Mouse (Mus musculus): ENCODE measurements around the gene Ppp1r9b. TPM values are rescaled to one million over a fixed set of nuclear protein-coding genes. Genes with fewer than 3 reads are reported as not detected.

The Ppp1r9b gene
- polyA plus RNA-seq, 1 experiment, result 29.9 TPM

- H3K4me1 ChIP-seq (ENCODE audit: control insufficient read depth, insufficient read depth, low read length), result peaks cover 16% of the 10 kb centered on the region
- DNase-seq, result no peak
- H3K27ac ChIP-seq (ENCODE audit: insufficient read depth, low read depth, low read length), result peak overlapping the region; percentile 26
- no peaks in the 10 kb centered on the region for H3K36me3 ChIP-seq (ENCODE audit: control insufficient read depth, insufficient read depth, low read length)
- no peaks in the 10 kb centered on the region for H3K27me3 ChIP-seq (replicated peaks; ENCODE audit: control insufficient read depth, insufficient read depth, low read length)
- 79% methylated on average over 8 of the region's 8 CpGs for WGBS
- TF ChIP-seq POLR2A (IDR thresholded peaks at IDR 0.05; ENCODE audit: low read depth, low read length), result no peak
- no peak for TF ChIP-seq CTCF (conservative IDR thresholded peaks at IDR 0.05; ENCODE audit: insufficient read depth, insufficient read length, low read depth, low read length)
- H3K4me3 ChIP-seq (ENCODE audit: insufficient read depth, low read depth, low read length), result no peak overlapping the region
Observed at GRCm38 (mm10) chr11:94987851-94988250, 3.0 kb upstream of the Ppp1r9b start.

- H3K4me3 ChIP-seq (ENCODE audit: insufficient read depth, low read depth, low read length), result peak overlapping the region; percentile 73
- H3K27me3 ChIP-seq (replicated peaks; ENCODE audit: control insufficient read depth, insufficient read depth, low read length), result no peaks in the 10 kb centered on the region
- WGBS, result 22% methylated on average over 10 of the region's 10 CpGs
- H3K36me3 ChIP-seq (ENCODE audit: control insufficient read depth, insufficient read depth, low read length), result no peaks in the 10 kb centered on the region
- peaks cover 26% of the 10 kb centered on the region for H3K4me1 ChIP-seq (ENCODE audit: control insufficient read depth, insufficient read depth, low read length)
- H3K27ac ChIP-seq (ENCODE audit: insufficient read depth, low read depth, low read length), result peak overlapping the region; percentile 92
- TF ChIP-seq POLR2A (IDR thresholded peaks at IDR 0.05; ENCODE audit: low read depth, low read length), result no peak
- TF ChIP-seq CTCF (conservative IDR thresholded peaks at IDR 0.05; ENCODE audit: insufficient read depth, insufficient read length, low read depth, low read length), result no peak
- DNase-seq, result no peak
Observed at GRCm38 (mm10) chr11:94988780-94989561, 1.9 kb upstream of the Ppp1r9b start.

DNA sequence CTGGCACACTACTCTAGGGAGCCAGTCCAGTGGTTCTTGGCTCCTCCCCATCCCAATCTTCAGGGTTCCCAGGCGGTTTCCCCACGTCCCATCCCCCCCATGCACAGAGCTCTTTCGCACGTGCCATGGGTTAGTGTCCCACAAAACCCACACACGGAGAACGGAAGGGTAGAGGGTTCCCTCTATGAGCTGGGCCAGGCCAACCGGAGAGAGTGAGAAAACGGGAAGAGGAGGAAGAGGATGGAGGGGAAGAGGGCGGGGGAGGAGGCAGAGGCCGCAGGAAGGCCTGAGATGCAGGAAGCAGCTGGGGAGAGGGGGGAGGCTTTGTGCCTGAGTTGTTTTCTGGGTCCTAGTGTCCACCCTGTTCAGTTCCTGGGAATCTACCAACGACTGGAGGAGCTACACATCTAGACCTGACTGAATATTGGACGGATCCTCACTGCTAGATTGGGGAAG is 1.2 kb upstream of the Ppp1r9b start:
- WGBS, result 2% methylated on average over 12 of the region's 12 CpGs

DNA sequence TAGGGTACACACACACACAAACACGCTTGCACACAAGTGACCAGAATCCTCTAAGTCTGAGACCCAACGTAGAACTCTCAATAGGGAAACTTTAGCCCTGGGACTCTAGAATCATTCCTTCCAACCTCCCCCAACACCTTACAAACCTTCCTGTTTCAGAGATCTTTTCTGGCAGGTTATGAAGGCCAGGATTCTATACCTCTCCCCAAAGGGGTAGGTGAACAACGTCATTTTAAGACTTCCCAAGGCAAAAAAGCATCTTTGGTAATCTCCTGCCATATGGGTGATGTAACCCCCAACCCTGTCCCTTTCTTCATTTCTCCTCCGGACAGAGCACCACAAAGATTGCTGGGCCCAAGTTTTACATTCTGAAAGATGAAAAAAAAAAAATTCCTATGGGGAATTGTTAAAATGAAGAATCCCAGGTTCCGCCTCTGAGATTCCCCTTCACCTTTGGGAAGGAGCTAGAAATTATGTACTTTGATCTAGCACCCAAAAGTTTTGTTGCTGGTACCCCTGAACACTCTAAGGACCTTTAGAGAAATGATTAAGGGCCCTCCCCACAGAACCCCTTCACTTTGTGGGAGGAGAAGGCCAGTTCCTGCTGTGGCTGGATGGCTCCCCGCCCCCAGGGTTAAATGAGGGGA is 610 bp upstream of the Ppp1r9b start:
- no peaks in the 10 kb centered on the region for H3K36me3 ChIP-seq (ENCODE audit: control insufficient read depth, insufficient read depth, low read length)
- H3K4me1 ChIP-seq (ENCODE audit: control insufficient read depth, insufficient read depth, low read length), result peaks cover 28% of the 10 kb centered on the region
- H3K27ac ChIP-seq (ENCODE audit: insufficient read depth, low read depth, low read length), result peak overlapping the region; percentile 95
- H3K27me3 ChIP-seq (replicated peaks; ENCODE audit: control insufficient read depth, insufficient read depth, low read length), result no peaks in the 10 kb centered on the region
- no peak for DNase-seq
- TF ChIP-seq CTCF (conservative IDR thresholded peaks at IDR 0.05; ENCODE audit: insufficient read depth, insufficient read length, low read depth, low read length) (no peak), POLR2A (IDR thresholded peaks at IDR 0.05; ENCODE audit: low read depth, low read length) (no peak)
- WGBS, result 40% methylated on average over 6 of the region's 6 CpGs
- peak overlapping the region; percentile 91 for H3K4me3 ChIP-seq (ENCODE audit: insufficient read depth, low read depth, low read length)

More for the DNA sequence above, 1.2 kb upstream of the Ppp1r9b start:
- Histone ChIP-seq H3K36me3 (ENCODE audit: control insufficient read depth, insufficient read depth, low read length) (no peaks in the 10 kb centered on the region), H3K4me1 (ENCODE audit: control insufficient read depth, insufficient read depth, low read length) (peaks cover 28% of the 10 kb centered on the region), H3K27ac (ENCODE audit: insufficient read depth, low read depth, low read length) (peak overlapping the region; percentile 95), H3K4me3 (ENCODE audit: insufficient read depth, low read depth, low read length) (peak overlapping the region; percentile 73), H3K27me3 (replicated peaks; ENCODE audit: control insufficient read depth, insufficient read depth, low read length) (no peaks in the 10 kb centered on the region)
- peak; percentile 93 for DNase-seq
- TF ChIP-seq CTCF (conservative IDR thresholded peaks at IDR 0.05; ENCODE audit: insufficient read depth, insufficient read length, low read depth, low read length), result no peak
- no peak for TF ChIP-seq POLR2A (IDR thresholded peaks at IDR 0.05; ENCODE audit: low read depth, low read length)

- peaks cover 28% of the 10 kb centered on the region for H3K4me1 ChIP-seq (ENCODE audit: control insufficient read depth, insufficient read depth, low read length)
- DNase-seq, result peak; percentile 62
- no peaks in the 10 kb centered on the region for H3K27me3 ChIP-seq (replicated peaks; ENCODE audit: control insufficient read depth, insufficient read depth, low read length)
- TF ChIP-seq CTCF (conservative IDR thresholded peaks at IDR 0.05; ENCODE audit: insufficient read depth, insufficient read length, low read depth, low read length) (no peak), POLR2A (IDR thresholded peaks at IDR 0.05; ENCODE audit: low read depth, low read length) (no peak)
- H3K4me3 ChIP-seq (ENCODE audit: insufficient read depth, low read depth, low read length), result peak overlapping the region; percentile 91
- H3K27ac ChIP-seq (ENCODE audit: insufficient read depth, low read depth, low read length), result peak overlapping the region; percentile 49
- WGBS, result under 1% methylated on average over 99 of the region's 99 CpGs
- no peaks in the 10 kb centered on the region for H3K36me3 ChIP-seq (ENCODE audit: control insufficient read depth, insufficient read depth, low read length)
Observed at GRCm38 (mm10) chr11:94991641-94992479, 1.0 kb downstream of the Ppp1r9b start.

DNA sequence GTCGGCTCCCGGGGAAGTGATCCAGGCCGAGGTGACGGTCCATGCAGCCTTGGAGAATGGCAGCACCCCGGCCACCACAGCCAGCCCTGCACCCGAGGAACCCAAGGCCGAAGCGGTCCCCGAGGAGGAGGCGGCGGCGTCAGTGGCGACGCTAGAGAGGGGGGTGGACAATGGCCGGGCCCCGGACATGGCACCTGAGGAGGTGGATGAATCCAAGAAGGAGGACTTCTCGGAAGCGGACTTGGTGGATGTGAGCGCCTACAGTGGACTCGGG is 1.6 kb downstream of the Ppp1r9b start:
- 3% methylated on average over 20 of the region's 20 CpGs for whole genome bisulfite sequencing
- peaks cover 23% of the 10 kb centered on the region for H3K4me1 ChIP-seq (ENCODE audit: control insufficient read depth, insufficient read depth, low read length)

More for the DNA sequence above, 1.6 kb downstream of the Ppp1r9b start:
- TF ChIP-seq POLR2A (IDR thresholded peaks at IDR 0.05; ENCODE audit: low read depth, low read length), result no peak
- no peak for TF ChIP-seq CTCF (conservative IDR thresholded peaks at IDR 0.05; ENCODE audit: insufficient read depth, insufficient read length, low read depth, low read length)
- H3K27ac ChIP-seq (ENCODE audit: insufficient read depth, low read depth, low read length), result peak overlapping the region; percentile 49
- H3K4me3 ChIP-seq (ENCODE audit: insufficient read depth, low read depth, low read length), result peak overlapping the region; percentile 91
- H3K27me3 ChIP-seq (replicated peaks; ENCODE audit: control insufficient read depth, insufficient read depth, low read length), result no peaks in the 10 kb centered on the region
- DNase-seq, result no peak
- no peaks in the 10 kb centered on the region for H3K36me3 ChIP-seq (ENCODE audit: control insufficient read depth, insufficient read depth, low read length)

Measured in kidney, adult 2 months (tissue).